Mouse (Mus musculus): ENCODE results near the gene Lingo3. TPM values are rescaled to one million over a fixed set of nuclear protein-coding genes. Genes with fewer than 3 reads are reported as not detected.

The Lingo3 gene
- polyA plus RNA-seq, 1 experiment = 29.4 TPM

DNA sequence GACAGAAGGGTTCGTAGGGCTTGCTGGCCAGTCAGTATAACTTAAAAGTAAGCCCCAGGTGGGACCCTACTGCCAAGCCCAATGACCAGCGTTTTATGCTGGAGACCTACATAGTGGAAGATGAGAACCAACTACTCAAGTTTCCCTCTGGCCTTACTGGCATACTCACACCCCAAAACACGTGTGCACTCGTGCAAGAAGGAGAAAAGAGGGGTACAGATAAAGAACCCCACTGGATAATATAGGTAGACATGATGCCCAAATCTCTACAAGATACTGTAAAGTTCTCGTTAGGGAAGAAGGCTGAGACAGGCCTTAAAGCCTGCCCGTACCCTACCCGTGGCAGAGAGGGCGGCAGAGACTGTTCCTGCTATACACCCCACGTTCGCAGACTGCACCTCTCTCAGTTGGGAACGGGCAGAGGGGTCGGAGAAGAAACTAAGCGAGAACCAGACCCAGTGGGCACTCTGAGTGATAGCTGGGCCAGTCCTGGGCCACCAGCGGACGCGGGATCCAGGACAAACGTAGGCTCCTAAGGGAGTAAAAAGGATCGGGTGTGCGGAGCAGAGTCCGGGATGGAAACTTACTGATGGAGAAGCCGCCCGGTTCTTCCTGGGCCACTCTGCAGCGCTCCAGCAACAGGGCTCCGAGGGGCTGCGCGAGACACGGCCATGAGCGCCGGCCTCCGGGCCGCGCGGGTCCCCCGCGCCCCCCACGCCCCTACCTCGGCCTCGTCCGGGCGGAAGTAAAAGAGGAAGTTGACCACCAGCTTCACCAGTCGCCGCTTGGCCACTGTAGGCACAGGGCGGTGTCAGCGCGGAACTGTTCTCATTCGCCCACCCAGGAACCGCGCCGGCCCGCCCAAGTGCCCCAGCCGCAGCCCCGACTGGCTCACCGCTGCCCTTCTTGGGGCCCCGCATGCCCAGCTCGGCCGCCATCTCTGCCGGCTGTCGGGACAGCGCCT lies 46.4 kb downstream of the Lingo3 start:
- Histone ChIP-seq H3K4me3 (ENCODE audit: insufficient read depth, low read length) (peak overlapping the region; percentile 99), H3K27ac (ENCODE audit: insufficient read depth, low read length) (peak overlapping the region; percentile 95), H3K4me1 (ENCODE audit: control insufficient read depth, insufficient read depth, low read length) (peaks cover 9% of the 10 kb centered on the region; the same call in 1 of the 2 replicates)
- TF ChIP-seq CTCF (IDR thresholded peaks at IDR 0.05; ENCODE audit: extremely low read depth, insufficient read depth, low read length) = no peak
- TF ChIP-seq POLR2A (IDR thresholded peaks at IDR 0.05; ENCODE audit: extremely low read depth, insufficient read depth, low read length) = no peak

DNA sequence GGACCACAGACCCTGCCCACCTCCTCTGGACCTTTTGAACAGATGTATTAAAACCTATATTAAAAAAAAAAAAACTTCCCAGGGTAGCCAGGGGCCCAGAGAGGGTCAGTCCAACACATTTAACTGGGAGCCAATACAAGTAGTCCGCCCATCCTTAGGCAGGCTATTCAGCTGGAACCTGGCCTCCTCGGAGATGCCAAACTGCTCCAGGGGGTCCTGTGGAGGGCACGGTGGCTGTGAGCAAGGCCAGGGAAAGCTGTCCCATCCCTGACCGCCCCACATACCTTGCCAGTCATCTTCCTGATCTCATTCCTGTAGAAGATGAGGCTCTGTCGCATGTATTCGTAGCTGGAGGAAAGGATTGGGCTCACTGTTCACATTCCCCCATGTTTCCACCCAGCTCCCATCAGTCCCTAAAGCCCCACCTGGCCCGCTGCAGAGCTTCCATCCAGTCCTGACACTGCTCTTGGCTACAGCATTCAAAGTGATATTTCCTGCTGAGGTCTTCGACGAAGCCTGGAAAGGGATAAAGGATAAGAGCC lies 47.5 kb downstream of the Lingo3 start:
- Histone ChIP-seq H3K4me1 (ENCODE audit: control insufficient read depth, insufficient read depth, low read length) (peaks cover 9% of the 10 kb centered on the region; the same call in 1 of the 2 replicates), H3K27ac (ENCODE audit: insufficient read depth, low read length) (no peak overlapping the region), H3K4me3 (ENCODE audit: insufficient read depth, low read length) (no peak overlapping the region; the same call in 1 of the 2 replicates)
- no peak for TF ChIP-seq POLR2A (IDR thresholded peaks at IDR 0.05; ENCODE audit: extremely low read depth, insufficient read depth, low read length)
- TF ChIP-seq CTCF (IDR thresholded peaks at IDR 0.05; ENCODE audit: extremely low read depth, insufficient read depth, low read length) = no peak

DNA sequence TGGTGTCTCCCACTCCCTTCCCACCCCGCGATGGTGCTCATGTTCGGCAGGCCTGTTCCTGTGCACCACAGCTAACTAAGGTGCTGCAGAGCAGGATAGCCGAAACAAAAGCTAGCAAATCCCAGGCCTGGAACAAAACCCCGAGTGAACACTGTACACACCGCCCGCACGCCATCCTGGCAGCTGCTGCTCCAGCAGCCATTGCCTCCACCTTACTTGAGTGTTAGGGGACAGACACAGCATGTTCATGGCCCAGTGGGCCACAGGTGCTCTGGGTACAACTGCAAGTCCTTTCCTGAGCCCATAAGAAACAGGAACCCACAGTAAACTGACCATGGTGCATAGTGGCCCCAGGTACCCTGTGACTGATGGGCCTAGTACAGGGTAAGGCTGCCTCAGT lies 49.1 kb downstream of the Lingo3 start:
- Histone ChIP-seq H3K4me1 (ENCODE audit: control insufficient read depth, insufficient read depth, low read length) (peaks cover 9% of the 10 kb centered on the region; the same call in 1 of the 2 replicates), H3K4me3 (ENCODE audit: insufficient read depth, low read length) (no peak overlapping the region), H3K27ac (ENCODE audit: insufficient read depth, low read length) (no peak overlapping the region)
- TF ChIP-seq CTCF (IDR thresholded peaks at IDR 0.05; ENCODE audit: extremely low read depth, insufficient read depth, low read length) (no peak), POLR2A (IDR thresholded peaks at IDR 0.05; ENCODE audit: extremely low read depth, insufficient read depth, low read length) (no peak)

DNA sequence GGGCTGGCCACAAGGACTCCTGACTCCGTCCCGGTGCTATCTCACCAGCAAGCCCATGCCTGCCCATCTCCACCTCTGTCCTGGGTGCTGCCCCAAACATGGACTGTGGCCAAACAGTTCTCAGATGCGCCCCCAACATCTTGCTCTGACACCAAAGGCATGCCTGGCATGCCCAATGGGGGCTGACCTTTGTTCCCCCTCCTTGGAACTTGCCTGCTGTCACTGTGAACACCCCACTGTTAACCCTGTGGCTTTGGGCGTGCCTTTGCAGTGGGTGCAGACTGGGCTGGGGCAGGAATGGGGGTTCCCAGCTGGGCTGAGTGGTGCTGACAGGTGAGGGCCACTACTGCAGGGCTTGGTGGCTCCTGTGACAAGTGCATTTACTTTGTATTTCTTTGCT lies 50.0 kb downstream of the Lingo3 start:
- Histone ChIP-seq H3K4me1 (ENCODE audit: control insufficient read depth, insufficient read depth, low read length) (peaks cover 7% of the 10 kb centered on the region; the same call in 1 of the 2 replicates), H3K27ac (ENCODE audit: insufficient read depth, low read length) (no peak overlapping the region), H3K4me3 (ENCODE audit: insufficient read depth, low read length) (no peak overlapping the region)
- no peak for TF ChIP-seq CTCF (IDR thresholded peaks at IDR 0.05; ENCODE audit: extremely low read depth, insufficient read depth, low read length)
- TF ChIP-seq POLR2A (IDR thresholded peaks at IDR 0.05; ENCODE audit: extremely low read depth, insufficient read depth, low read length) = no peak

DNA sequence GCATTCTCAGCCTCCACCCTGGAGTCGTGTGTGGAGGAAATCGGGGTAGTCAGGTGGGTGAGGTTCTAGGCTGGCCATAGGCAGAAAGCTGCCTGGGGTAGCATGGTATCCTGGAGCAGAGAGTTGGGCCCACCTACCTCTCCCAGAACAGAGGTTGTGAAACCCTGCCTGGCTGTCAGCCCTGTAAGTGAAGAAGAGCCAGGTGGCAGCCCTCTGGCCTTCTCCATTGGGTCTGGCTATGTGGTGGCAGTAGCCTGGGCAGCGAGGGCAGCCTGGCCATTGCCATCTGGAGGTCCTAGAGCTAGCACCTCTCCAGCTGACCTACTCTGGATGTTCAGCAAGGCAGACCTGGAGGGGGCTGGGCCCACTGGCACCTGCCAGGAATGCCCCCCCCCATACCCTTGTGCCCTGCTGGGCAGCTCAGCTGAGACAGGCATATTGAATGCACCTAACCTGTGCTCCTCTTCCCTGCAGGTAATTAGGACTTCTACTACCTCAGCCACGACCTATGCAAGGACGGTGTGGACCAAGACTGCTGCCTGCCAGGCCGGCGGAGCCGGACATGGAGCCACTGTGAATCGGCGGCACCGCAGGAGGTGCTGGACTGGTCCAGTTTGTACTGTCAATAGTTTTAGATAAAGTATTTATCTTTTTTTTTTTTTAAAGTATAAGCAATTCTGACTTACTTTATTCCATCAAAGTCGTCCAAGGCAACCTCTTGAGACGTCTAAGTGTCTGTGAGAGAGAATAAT lies 50.6 kb downstream of the Lingo3 start:
- peak overlapping the region; percentile 64; the same call in 1 of the 2 replicates for H3K27ac ChIP-seq (ENCODE audit: insufficient read depth, low read length)
- no peak overlapping the region for H3K4me3 ChIP-seq (ENCODE audit: insufficient read depth, low read length)
- peaks cover 7% of the 10 kb centered on the region; the same call in 1 of the 2 replicates for H3K4me1 ChIP-seq (ENCODE audit: control insufficient read depth, insufficient read depth, low read length)
- no peak for TF ChIP-seq CTCF (IDR thresholded peaks at IDR 0.05; ENCODE audit: extremely low read depth, insufficient read depth, low read length)
- no peak for TF ChIP-seq POLR2A (IDR thresholded peaks at IDR 0.05; ENCODE audit: extremely low read depth, insufficient read depth, low read length)

DNA sequence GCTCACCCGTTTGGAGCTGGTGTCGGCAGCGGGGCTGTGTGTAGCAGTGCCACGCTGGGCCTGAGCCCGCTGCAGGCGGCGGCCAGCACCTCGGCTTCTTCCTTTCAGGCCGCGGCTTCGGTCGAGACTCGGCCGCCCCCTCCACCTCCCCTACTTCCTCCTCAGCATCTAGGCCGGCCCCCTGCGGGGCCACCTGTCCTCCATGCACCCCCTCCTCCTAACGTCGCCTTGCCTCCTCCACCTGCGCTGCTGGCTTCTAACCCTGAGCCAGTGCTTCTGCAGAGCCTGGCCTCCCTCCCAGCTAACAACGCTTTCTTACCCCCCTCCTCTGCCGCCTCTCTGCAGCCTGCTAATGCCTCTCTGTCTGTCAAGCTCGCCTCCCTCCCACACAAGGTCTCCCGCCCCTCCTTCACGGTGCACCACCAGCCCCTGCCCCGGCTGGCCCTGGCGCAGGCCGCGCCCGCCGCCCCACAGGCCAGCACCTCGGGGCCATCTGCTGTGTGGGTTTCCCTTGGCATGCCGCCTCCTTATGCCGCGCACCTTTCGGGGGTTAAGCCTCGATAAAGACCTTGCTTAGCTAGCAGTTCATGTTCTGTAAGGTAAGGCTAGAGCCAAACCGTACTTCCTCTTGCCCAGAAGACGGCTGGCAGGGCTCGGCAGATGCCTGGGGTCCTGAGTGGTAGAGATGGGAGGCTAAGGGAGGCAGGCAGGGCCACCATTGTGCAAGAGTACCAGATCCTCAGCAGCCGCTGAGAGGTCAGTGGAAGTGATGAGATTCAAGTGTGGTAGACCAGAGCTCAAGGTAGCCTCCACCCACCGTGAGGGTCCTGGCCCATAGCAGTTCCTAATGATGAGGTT lies 51.4 kb downstream of the Lingo3 start:
- TF ChIP-seq POLR2A (IDR thresholded peaks at IDR 0.05; ENCODE audit: extremely low read depth, insufficient read depth, low read length) = no peak
- TF ChIP-seq CTCF (IDR thresholded peaks at IDR 0.05; ENCODE audit: extremely low read depth, insufficient read depth, low read length) = no peak
- Histone ChIP-seq H3K4me1 (ENCODE audit: control insufficient read depth, insufficient read depth, low read length) (peaks cover 7% of the 10 kb centered on the region; the same call in 1 of the 2 replicates), H3K4me3 (ENCODE audit: insufficient read depth, low read length) (no peak overlapping the region), H3K27ac (ENCODE audit: insufficient read depth, low read length) (peak overlapping the region; percentile 64)

DNA sequence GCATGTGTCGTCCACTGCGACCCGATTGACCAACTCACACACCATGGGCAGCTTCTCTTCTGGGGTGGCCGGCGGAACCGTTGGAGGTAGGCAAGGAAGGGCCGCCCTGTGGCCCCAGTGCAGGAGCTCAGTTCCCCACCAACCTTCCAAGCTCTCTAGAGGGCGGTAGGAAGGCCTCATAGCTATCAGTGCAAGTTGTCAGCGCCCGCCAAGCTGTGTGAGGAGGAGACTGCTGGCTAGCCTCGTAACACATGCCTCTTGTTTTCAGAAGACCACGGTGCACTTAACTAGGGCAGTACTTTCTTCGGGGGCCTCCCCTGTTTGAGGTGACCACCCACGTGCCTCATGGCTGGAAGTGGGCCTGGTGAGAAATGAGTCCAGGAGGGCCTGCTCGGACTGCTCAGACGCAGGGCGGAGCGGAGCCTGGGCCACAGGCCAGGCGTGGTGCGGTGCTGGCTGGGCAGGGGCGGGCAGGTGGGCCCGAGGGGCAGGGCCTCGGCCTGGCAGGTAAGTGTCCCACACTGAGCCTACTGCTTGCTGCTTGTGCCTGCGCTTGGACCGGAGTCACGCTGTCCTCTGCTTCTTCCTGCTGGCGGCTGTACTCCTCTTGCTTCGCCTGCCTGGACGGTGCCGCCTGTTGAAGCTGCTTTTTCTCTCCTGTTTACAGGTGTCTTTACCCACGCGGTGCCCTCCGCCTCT lies 52.2 kb downstream of the Lingo3 start:
- Histone ChIP-seq H3K4me1 (ENCODE audit: control insufficient read depth, insufficient read depth, low read length) (peaks cover 2% of the 10 kb centered on the region; the same call in 1 of the 2 replicates), H3K4me3 (ENCODE audit: insufficient read depth, low read length) (no peak overlapping the region), H3K27ac (ENCODE audit: insufficient read depth, low read length) (peak overlapping the region; percentile 64)
- TF ChIP-seq CTCF (IDR thresholded peaks at IDR 0.05; ENCODE audit: extremely low read depth, insufficient read depth, low read length) (no peak), POLR2A (IDR thresholded peaks at IDR 0.05; ENCODE audit: extremely low read depth, insufficient read depth, low read length) (no peak)

DNA sequence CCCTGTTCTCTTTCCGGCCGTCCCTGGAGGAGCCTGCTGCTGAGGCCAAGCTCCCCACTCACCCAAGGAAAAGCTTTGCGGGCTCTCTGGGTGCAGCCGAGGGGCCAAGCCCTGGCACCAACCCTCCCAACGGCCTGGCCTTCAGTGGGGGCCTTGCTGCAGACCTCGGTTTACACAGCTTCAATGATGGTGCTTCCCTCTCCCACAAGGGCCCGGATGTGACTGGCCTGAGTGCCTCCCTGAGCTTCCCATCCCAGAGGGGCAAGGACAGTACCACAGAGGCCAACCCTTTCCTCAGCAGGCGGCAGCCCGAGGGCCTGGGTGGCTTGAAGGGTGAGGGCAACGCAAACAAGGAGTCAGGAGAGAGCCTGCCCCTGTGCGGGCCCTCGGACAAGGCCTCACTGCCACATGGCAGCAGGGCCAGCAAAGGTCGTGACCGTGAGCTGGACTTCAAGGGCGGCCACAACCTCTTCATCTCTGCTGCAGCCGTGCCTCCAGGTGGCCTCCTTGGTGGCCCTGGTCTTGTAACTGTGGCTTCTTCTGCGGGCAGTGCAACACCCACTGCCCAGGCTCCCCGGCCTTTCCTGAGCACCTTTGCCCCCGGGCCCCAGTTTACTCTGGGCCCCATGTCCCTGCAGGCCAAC lies 53.0 kb downstream of the Lingo3 start:
- Histone ChIP-seq H3K27ac (ENCODE audit: insufficient read depth, low read length) (no peak overlapping the region), H3K4me1 (ENCODE audit: control insufficient read depth, insufficient read depth, low read length) (no peaks in the 10 kb centered on the region), H3K4me3 (ENCODE audit: insufficient read depth, low read length) (no peak overlapping the region)
- no peak for TF ChIP-seq CTCF (IDR thresholded peaks at IDR 0.05; ENCODE audit: extremely low read depth, insufficient read depth, low read length)
- no peak for TF ChIP-seq POLR2A (IDR thresholded peaks at IDR 0.05; ENCODE audit: extremely low read depth, insufficient read depth, low read length)

Data from cortical plate, adult 2 months (tissue).